Mouse (Mus musculus): Measurements from ENCODE around the gene Pla2g4b.
A peak's percentile ranks its signal among the peaks of the same experiment; 100 is the strongest.

- TF ChIP-seq CTCF (IDR thresholded peaks at IDR 0.05; ENCODE audit: low read depth) = peak; percentile 72
- no peak for TF ChIP-seq EP300 (IDR thresholded peaks at IDR 0.05; ENCODE audit: low read depth)
Observed at GRCm38 (mm10) chr2:120049632-120050274, 16.5 kb downstream of the Pla2g4b start.

All from liver, embryonic 14.5 days (tissue).